Mouse (Mus musculus) heart, embryonic 15.5 days (tissue): Measurements from ENCODE around the gene Gldn. TPM values are rescaled to one million over a fixed set of nuclear protein-coding genes. Genes with fewer than 3 reads are reported as not detected.

Experiments used
- ATAC-seq: fragments of 200-750 bp; cut with Nextera tagmentation; replicated peaks from 2 replicates; pipeline ENCODE4 v1.8.0; 2017; ENCODE audit warnings: low read depth, moderate TSS enrichment; ENCODE audit not compliant: insufficient number of reproducible peaks, insufficient read depth, low FRiP score
- H3K27ac ChIP-seq: fragments of 300-500 bp; sonication (generic); 2 replicates; pipeline ENCODE4 v1.5.1; 2015; ENCODE audit warnings: mild to moderate bottlenecking, inconsistent platforms
- H3K27me3 ChIP-seq: fragments of 300-500 bp; sonication (generic); 2 replicates; pipeline ENCODE4 v1.6.1; 2015; ENCODE audit warnings: inconsistent platforms
- H3K36me3 ChIP-seq: fragments of 300-500 bp; sonication (generic); 2 replicates; pipeline ENCODE4 v1.6.1; 2015; ENCODE audit warnings: mild to moderate bottlenecking, inconsistent platforms
- H3K4me1 ChIP-seq: fragments of 300-500 bp; sonication (generic); replicated peaks from 2 replicates; pipeline ENCODE4 v1.6.1; 2015; ENCODE audit warnings: inconsistent platforms
- H3K4me2 ChIP-seq: fragments of 300-500 bp; sonication (generic); 2 replicates; pipeline ENCODE4 v1.6.1; 2015; ENCODE audit warnings: inconsistent platforms, mild to moderate bottlenecking, moderate library complexity
- H3K4me3 ChIP-seq: fragments of 300-500 bp; sonication (generic); 2 replicates; pipeline ENCODE4 v1.5.1; 2015; ENCODE audit warnings: mild to moderate bottlenecking, inconsistent platforms
- H3K9ac ChIP-seq: fragments of 300-500 bp; sonication (generic); 2 replicates; pipeline ENCODE4 v1.6.1; 2015; ENCODE audit warnings: mild to moderate bottlenecking, inconsistent platforms
- H3K9me3 ChIP-seq: fragments of 300-500 bp; sonication (generic); replicated peaks from 2 replicates; pipeline ENCODE4 v1.6.1; 2016; ENCODE audit warnings: inconsistent platforms
- WGBS: fragments of 180-500 bp; shearing (Covaris S2); methylation state at CpG from one replicate; pipeline ENCODE4 v1.1.7; 2015; ENCODE audit warnings: mixed read lengths; 5-methylcytosine and 5-hydroxymethylcytosine counted together
- polyA plus RNA-seq: library from polyadenylated mRNA; unstranded; fragments of >200 nt; fragmentation: Nextera tagmentation; extraction: Ambion mirVana; gene quantifications from 2 replicates; pipeline ENCODE4 v1.2.1, GENCODE M21; 2015

Gldn gene
- polyA plus RNA-seq, 1 experiment from 2014 or later = not detected

DNA sequence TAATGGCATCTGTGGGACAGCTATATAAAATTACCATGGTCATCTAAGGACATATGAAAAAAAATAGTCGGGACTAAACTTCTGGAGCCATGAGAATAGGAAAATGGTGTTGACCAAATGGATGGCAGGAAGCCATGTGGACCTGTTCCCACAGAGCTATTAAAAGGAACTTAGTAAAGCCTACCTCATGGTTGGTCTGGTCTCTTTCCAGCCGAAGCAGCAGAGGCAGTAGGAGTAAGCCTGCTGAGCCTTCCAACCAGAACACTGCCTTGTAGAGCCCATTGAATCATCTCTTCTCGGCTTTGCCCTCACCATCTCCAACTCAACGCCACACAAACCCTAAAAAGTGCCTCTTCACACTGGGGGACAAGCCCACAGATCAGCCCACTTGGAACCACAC lies 15.0 kb downstream of the Gldn start:
- whole genome bisulfite sequencing = 71% methylated on average over 4 of the region's 4 CpGs
- H3K4me1 ChIP-seq = no peaks in the 10 kb centered on the region
- H3K27me3 ChIP-seq = no peaks in the 10 kb centered on the region
- no peak overlapping the region for H3K4me3 ChIP-seq
- no peak overlapping the region for H3K4me2 ChIP-seq
- no peaks in the 10 kb centered on the region for H3K36me3 ChIP-seq
- no peak overlapping the region for H3K9ac ChIP-seq
- ATAC-seq = no peak
- no peak overlapping the region for H3K27ac ChIP-seq
- H3K9me3 ChIP-seq = no peaks in the 10 kb centered on the region

DNA sequence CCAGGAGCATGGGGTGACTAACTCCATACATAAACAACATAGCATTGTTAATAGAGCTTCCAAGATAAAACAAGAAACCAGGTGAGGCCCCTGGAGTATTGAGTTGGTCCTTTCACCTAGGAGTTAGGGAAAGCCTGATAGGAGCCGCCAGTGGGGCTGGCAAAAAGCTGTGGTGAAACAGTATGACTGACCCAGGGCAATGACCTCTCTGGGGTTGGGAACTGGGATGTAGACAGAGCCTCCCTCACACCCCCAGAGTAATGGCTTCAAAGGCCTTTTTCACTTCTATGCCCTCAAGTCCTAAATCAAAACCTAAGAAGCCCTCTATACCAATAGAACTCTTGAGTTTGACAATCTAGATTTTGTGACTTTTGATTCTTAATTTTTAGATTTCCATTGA lies 21.9 kb downstream of the Gldn start:
- Histone ChIP-seq H3K27me3 (no peaks in the 10 kb centered on the region), H3K4me1 (no peaks in the 10 kb centered on the region), H3K36me3 (no peaks in the 10 kb centered on the region), H3K4me3 (no peak overlapping the region), H3K4me2 (no peak overlapping the region), H3K9ac (no peak overlapping the region), H3K27ac (no peak overlapping the region), H3K9me3 (no peaks in the 10 kb centered on the region)
- no peak for ATAC-seq
- WGBS = 52% methylated on average over 1 of the region's 1 CpGs

DNA sequence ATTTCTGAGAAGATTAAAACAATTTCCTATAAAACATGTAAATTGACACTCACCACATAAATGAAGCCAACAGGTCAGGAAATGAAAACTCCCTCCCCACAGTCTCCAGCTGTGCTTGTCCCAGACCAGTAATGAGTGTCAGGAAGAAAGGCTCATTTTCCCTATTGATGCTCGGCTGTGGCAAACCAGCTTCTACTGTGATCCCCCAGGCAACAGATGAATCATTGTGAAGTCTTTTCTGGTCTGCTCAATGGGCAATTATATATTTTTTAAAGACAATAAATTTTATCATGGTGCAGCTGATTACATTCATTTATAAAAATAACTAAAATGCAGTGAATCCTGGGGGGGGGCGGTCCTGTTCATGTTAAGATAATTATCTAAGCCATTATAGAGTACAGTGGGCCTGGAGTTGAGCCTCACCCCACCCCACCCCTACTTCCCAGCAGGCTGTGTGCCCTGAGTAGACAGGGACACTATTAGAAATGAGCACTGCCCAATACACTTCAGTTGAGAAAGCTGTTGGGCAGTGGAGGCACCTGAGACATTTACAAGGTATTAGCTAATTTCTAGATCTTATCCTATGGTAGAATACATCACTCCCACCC lies 22.6 kb downstream of the Gldn start:
- no peaks in the 10 kb centered on the region for H3K4me1 ChIP-seq
- no peaks in the 10 kb centered on the region for H3K36me3 ChIP-seq
- no peak overlapping the region for H3K27ac ChIP-seq
- no peaks in the 10 kb centered on the region for H3K9me3 ChIP-seq
- no peak overlapping the region for H3K4me2 ChIP-seq
- no peak for ATAC-seq
- no peak overlapping the region for H3K9ac ChIP-seq
- H3K27me3 ChIP-seq = no peaks in the 10 kb centered on the region
- H3K4me3 ChIP-seq = no peak overlapping the region
- WGBS = 62% methylated on average over 2 of the region's 2 CpGs

DNA sequence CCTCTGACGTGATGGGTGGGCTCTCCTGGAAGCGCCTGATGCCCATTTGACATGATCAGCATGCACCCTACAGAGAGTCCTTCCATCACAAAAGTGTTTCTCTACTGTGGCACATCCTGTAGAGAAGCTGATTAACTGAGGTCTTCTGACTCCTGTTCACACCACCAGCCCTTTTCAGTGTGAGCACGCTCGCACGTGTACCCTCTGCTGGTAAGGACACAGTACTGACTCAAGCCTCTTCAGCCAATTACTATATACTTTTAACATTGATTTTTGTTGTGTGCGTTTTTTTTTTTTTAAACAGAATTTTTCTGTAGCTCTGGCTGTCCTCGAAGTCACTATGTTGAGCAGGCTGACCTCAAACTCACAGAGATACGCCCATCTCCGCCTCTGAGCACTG lies 30.1 kb downstream of the Gldn start:
- no peak overlapping the region for H3K9ac ChIP-seq
- WGBS = 69% methylated on average over 9 of the region's 9 CpGs
- no peak for ATAC-seq

DNA sequence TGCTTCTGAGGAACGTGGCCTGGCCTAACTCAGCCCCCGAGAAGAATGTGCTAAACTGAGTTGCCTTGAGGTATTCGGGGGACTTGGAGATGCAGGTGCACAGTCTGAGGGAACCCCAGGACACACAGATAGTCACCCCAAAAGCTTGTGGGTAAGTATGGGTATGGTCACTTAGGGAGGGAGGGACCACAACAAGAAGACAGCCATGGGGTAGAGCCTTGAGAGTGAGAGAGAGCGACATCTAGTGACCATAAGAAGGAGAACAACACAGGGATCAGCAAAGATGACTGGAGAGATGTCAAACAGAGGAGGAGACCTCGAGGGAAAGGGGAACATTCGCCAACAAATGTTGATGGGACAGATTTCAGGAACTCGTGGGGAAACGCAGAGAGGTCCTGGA lies 37.2 kb downstream of the Gldn start:
- H3K27ac ChIP-seq = no peak overlapping the region
- no peak overlapping the region for H3K4me3 ChIP-seq
- H3K4me1 ChIP-seq = no peaks in the 10 kb centered on the region
- no peaks in the 10 kb centered on the region for H3K36me3 ChIP-seq
- WGBS = 36% methylated on average over 8 of the region's 8 CpGs
- H3K9ac ChIP-seq = no peak overlapping the region
- peaks cover 4% of the 10 kb centered on the region; the same call in 1 of the 2 replicates for H3K27me3 ChIP-seq
- no peak for ATAC-seq
- H3K9me3 ChIP-seq = no peaks in the 10 kb centered on the region
- H3K4me2 ChIP-seq = no peak overlapping the region

More for the DNA sequence above, 30.1 kb downstream of the Gldn start:
- Histone ChIP-seq H3K36me3 (no peaks in the 10 kb centered on the region), H3K4me3 (no peak overlapping the region), H3K9me3 (no peaks in the 10 kb centered on the region), H3K4me2 (no peak overlapping the region), H3K27me3 (no peaks in the 10 kb centered on the region), H3K27ac (no peak overlapping the region), H3K4me1 (no peaks in the 10 kb centered on the region)

DNA sequence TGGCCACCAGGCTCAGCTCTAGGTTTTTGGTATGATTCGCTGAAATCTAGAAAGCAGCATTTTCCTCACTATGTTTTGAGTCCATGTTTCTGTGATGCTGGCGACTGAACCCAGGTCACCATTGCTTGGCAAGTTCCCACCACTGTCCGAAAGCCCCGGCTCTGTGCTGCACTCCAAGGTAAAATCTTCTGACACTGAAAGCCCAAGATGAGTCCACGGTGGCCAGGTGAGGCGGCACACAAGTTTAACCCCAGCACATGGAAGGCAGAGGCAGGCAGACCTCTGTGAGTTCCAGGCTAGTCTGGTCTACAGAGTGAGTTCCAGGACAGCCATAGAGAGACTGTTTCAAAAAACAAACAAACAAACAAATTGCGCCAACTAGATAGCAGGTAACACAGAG lies 42.9 kb downstream of the Gldn start:
- H3K9me3 ChIP-seq = no peaks in the 10 kb centered on the region
- H3K27ac ChIP-seq = no peak overlapping the region
- no peaks in the 10 kb centered on the region for H3K4me1 ChIP-seq
- H3K4me2 ChIP-seq = no peak overlapping the region
- H3K27me3 ChIP-seq = peaks cover 4% of the 10 kb centered on the region; the same call in 1 of the 2 replicates
- H3K4me3 ChIP-seq = no peak overlapping the region
- no peaks in the 10 kb centered on the region for H3K36me3 ChIP-seq
- WGBS = 88% methylated on average over 7 of the region's 7 CpGs
- H3K9ac ChIP-seq = no peak overlapping the region
- ATAC-seq = no peak

DNA sequence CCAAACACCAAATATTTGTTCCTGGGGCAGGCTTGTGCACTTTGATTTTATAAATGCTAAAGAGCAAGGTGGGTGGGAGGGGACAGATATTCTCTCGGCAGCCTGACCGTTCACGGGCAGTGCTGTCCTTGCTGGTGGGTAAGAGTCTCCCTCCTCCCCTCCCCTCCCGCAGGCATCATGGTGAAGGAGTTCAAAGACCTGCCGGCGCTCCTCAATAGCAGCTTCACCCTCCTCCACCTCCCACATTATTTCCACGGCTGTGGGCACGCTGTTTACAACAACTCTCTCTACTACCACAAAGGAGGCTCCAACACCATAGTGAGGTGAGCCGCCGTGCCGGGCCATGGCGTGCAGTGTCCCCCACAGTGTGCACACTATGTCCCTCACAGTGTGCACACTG lies 49.3 kb downstream of the Gldn start:
- no peaks in the 10 kb centered on the region for H3K27me3 ChIP-seq
- H3K9me3 ChIP-seq = no peaks in the 10 kb centered on the region
- WGBS = 77% methylated on average over 12 of the region's 12 CpGs
- no peak overlapping the region for H3K4me3 ChIP-seq
- no peaks in the 10 kb centered on the region for H3K4me1 ChIP-seq
- ATAC-seq = no peak
- H3K36me3 ChIP-seq = no peaks in the 10 kb centered on the region
- H3K4me2 ChIP-seq = no peak overlapping the region
- no peak overlapping the region for H3K9ac ChIP-seq
- no peak overlapping the region for H3K27ac ChIP-seq

DNA sequence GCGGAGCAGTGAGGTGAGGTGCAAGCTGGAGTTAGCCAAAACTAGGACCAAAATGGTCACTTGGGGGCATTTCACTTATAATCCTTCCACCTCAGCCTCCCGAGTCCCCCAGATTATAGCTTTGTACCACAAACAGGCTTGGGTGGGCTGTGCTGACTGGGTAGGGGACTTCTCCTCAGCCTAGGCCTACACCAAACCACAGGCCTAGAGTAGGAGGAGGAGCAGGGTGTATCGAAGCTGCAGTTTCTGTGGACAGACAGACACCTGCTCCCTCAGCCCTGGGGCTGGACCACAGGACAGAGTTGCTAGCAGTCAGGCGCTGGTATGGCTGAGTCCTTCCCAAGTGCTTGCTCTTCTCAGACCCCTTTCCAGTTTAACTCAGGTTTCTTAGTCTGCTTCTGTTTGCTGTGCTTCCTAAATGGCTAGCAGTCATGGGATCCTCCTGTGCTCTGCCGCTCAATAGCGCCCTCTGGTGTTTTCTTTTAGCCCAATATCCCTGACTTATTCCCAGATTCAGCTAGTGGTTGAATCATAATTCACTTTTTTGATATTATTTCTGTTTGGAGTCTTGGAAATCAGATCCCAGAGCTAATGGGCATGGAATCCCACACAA lies 50.4 kb downstream of the Gldn start:
- Histone ChIP-seq H3K4me3 (no peak overlapping the region), H3K27me3 (no peaks in the 10 kb centered on the region), H3K9me3 (no peaks in the 10 kb centered on the region), H3K27ac (no peak overlapping the region), H3K9ac (no peak overlapping the region), H3K4me2 (no peak overlapping the region), H3K4me1 (no peaks in the 10 kb centered on the region), H3K36me3 (no peaks in the 10 kb centered on the region)
- WGBS = 50% methylated on average over 6 of the region's 6 CpGs
- no peak for ATAC-seq

DNA sequence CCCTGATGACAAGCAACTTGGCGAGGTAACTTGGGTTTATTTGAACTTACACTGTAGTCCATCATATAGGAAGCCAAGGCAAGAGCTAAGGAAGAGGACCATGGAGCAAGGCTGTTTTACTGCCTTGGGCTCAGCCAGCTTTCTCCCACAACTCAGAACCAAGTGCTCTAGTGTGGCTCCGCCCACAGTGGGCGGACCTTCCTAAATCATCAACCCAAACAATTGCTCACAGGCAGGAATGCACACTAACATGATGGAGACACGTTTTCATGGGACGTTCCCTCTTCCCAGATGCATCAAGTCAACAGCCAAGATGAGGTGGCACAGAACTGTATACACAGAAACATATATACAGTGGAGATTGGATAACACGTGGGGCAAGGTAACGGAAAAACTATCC lies 55.7 kb downstream of the Gldn start:
- ATAC-seq = no peak
- Histone ChIP-seq H3K27me3 (no peaks in the 10 kb centered on the region), H3K4me2 (no peak overlapping the region), H3K9me3 (no peaks in the 10 kb centered on the region), H3K4me1 (no peaks in the 10 kb centered on the region), H3K9ac (no peak overlapping the region), H3K27ac (no peak overlapping the region), H3K36me3 (no peaks in the 10 kb centered on the region), H3K4me3 (no peak overlapping the region)
- WGBS = 64% methylated on average over 7 of the region's 7 CpGs

DNA sequence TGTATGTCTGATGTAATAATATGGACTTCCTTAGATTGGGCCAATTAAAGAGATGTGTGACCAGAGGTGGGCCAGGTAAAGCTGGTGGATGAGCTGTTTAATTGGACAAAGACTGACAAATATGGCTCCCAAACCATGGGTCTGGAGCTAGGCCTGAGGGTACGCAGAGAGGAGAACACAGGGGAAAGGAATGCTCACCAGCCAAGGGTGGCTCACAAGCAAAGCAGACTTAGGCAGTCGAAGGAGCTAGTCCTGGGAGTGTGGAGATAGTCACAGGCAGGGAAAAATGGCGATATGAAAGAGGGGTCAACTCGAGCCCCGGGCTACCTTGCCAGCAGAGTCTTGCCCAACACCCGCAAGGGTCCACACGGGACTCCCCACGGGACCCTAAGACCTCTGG lies 70.5 kb downstream of the Gldn start:
- Histone ChIP-seq H3K9me3 (no peaks in the 10 kb centered on the region), H3K9ac (no peak overlapping the region), H3K4me1 (no peaks in the 10 kb centered on the region), H3K27ac (no peak overlapping the region), H3K4me3 (no peak overlapping the region), H3K4me2 (no peak overlapping the region), H3K36me3 (no peaks in the 10 kb centered on the region), H3K27me3 (no peaks in the 10 kb centered on the region)
- no peak for ATAC-seq
- WGBS = 90% methylated on average over 8 of the region's 8 CpGs
